Comparison of ENCODE assay signal across 22 mouse cellular contexts in genomic region chr5:110467725-110468124, GRCm38 (mm10). TPM values are rescaled to one million over a fixed set of nuclear protein-coding genes. Genes with fewer than 3 reads are reported as not detected.
A peak's percentile ranks its signal among the peaks of the same experiment; 100 is the strongest.
DNase-seq lines count a peak whose midpoint lies in the region; ATAC-seq and TF ChIP-seq lines count a peak whose summit lies in the region.
"Had no signal": no experiment of that assay in that cellular context is flagged by ENCODE, and none has a peak within 500 bp of the region (broad histone marks: within the 10 kb centered on the region; RNA-seq: fewer than 3 reads in every experiment).

No protein-coding gene starts in this region.

- no peaks in the 10 kb centered on the region for H3K4me1 ChIP-seq in forebrain, postnatal 0 days (ENCODE audit: insufficient read depth)
- peaks cover 19% of the 10 kb centered on the region for H3K4me1 ChIP-seq in forebrain, embryonic 12.5 days
- 0 out of 2 replicates have a peak, but pooled peaks cover 9% of the 10 kb centered on the region for H3K4me1 ChIP-seq in heart, embryonic 10.5 days
- H3K4me1 ChIP-seq in testis, adult 2 months (ENCODE audit: control insufficient read depth, insufficient read depth, low read length), result peaks cover 2% of the 10 kb centered on the region; the same call in 1 of the 2 replicates
- peaks cover 29% of the 10 kb centered on the region for H3K4me1 ChIP-seq in embryonic facial prominence, embryonic 10.5 days
- H3K4me1 ChIP-seq in intestine, postnatal 0 days (replicated peaks; ENCODE audit: control insufficient read depth, insufficient read depth, low read length), result no peaks in the 10 kb centered on the region
- H3K4me1 ChIP-seq: embryonic facial prominence, embryonic 15.5 days; heart, embryonic 13.5 days had no signal

- TF ChIP-seq CTCF in forebrain, postnatal 0 days (IDR thresholded peaks at IDR 0.05; ENCODE audit: low read depth), result no peak
- TF ChIP-seq CTCF in testis, adult 2 months (IDR thresholded peaks at IDR 0.05; ENCODE audit: control insufficient read depth, insufficient read depth, insufficient replicate concordance, low read depth, low read length), result no peak
- TF ChIP-seq CTCF in intestine, postnatal 0 days (IDR thresholded peaks at IDR 0.05; ENCODE audit: low read depth), result no peak

- H3K9ac ChIP-seq in forebrain, postnatal 0 days, result no peak overlapping the region
- H3K9ac ChIP-seq in forebrain, embryonic 12.5 days, result no peak overlapping the region
- H3K9ac ChIP-seq in intestine, postnatal 0 days (ENCODE audit: low read depth, low read length), result no peak overlapping the region
- H3K9ac ChIP-seq: embryonic facial prominence, embryonic 12.5 days; embryonic facial prominence, embryonic 15.5 days; forebrain, embryonic 15.5 days; heart, embryonic 13.5 days; hindbrain, embryonic 14.5 days had no signal

- DNase-seq in forebrain, postnatal 0 days, result peak; percentile 7
- peak; percentile 62 for DNase-seq in heart, embryonic 10.5 days (ENCODE audit: low spot score)
- DNase-seq in heart, adult 9 months (ENCODE audit: low spot score in 2 of 2), result no peak
- DNase-seq in testis, postnatal 10 days (ENCODE audit: low spot score), result no peak
- DNase-seq in embryonic facial prominence, embryonic 10.5 days (ENCODE audit: low spot score), result no peak
- DNase-seq: adrenal gland, adult 8-10 months; adrenal gland, postnatal 25 days; cerebellum, adult 18-20 months; gastrocnemius, postnatal 10 days; gastrocnemius, postnatal 36 days; heart, postnatal 14 days; heart, postnatal 4 days had no signal

- ATAC-seq in forebrain, postnatal 0 days, result no peak
- ATAC-seq in forebrain, embryonic 12.5 days (ENCODE audit: low FRiP score), result no peak
- ATAC-seq in intestine, postnatal 0 days, result no peak
- ATAC-seq: activated CD4-positive, CD25-positive, alpha-beta regulatory T cell, adult 4 months; inflammation-experienced regulatory T-cells, adult 6 months had no signal

- H3K36me3 ChIP-seq in forebrain, postnatal 0 days (ENCODE audit: insufficient read depth), result no peaks in the 10 kb centered on the region
- H3K36me3 ChIP-seq in forebrain, embryonic 12.5 days (replicated peaks), result no peaks in the 10 kb centered on the region
- no peaks in the 10 kb centered on the region for H3K36me3 ChIP-seq in heart, embryonic 10.5 days
- no peaks in the 10 kb centered on the region for H3K36me3 ChIP-seq in testis, adult 2 months (ENCODE audit: control insufficient read depth, insufficient read depth, low read length)
- H3K36me3 ChIP-seq in embryonic facial prominence, embryonic 10.5 days (replicated peaks), result no peaks in the 10 kb centered on the region
- no peaks in the 10 kb centered on the region for H3K36me3 ChIP-seq in intestine, postnatal 0 days (ENCODE audit: control insufficient read depth, insufficient read depth)
- H3K36me3 ChIP-seq: embryonic facial prominence, embryonic 12.5 days; embryonic facial prominence, embryonic 15.5 days; forebrain, embryonic 15.5 days; heart, embryonic 13.5 days had no signal

- 75% methylated on average over 6 of the region's 6 CpGs for WGBS in forebrain, postnatal 0 days
- 83% methylated on average over 6 of the region's 6 CpGs for WGBS in forebrain, embryonic 12.5 days
- WGBS in heart, embryonic 10.5 days, result 70% methylated on average over 6 of the region's 6 CpGs
- WGBS in embryonic facial prominence, embryonic 10.5 days, result 72% methylated on average over 6 of the region's 6 CpGs
- 71% methylated on average over 6 of the region's 6 CpGs for WGBS in intestine, postnatal 0 days

- TF ChIP-seq POLR2A in testis, adult 2 months (IDR thresholded peaks at IDR 0.05; ENCODE audit: control insufficient read depth, low read depth, low read length), result no peak

- no peaks in the 10 kb centered on the region for H3K27me3 ChIP-seq in forebrain, postnatal 0 days (ENCODE audit: insufficient read depth, low read length)
- H3K27me3 ChIP-seq in forebrain, embryonic 12.5 days, result peaks cover 14% of the 10 kb centered on the region; the same call in 1 of the 2 replicates
- peaks cover 26% of the 10 kb centered on the region for H3K27me3 ChIP-seq in heart, embryonic 10.5 days (ENCODE audit: insufficient read depth, poor library complexity, severe bottlenecking)
- H3K27me3 ChIP-seq in testis, adult 2 months (ENCODE audit: control insufficient read depth, insufficient read depth, low read length), result no peaks in the 10 kb centered on the region
- H3K27me3 ChIP-seq in embryonic facial prominence, embryonic 10.5 days (replicated peaks; ENCODE audit: low read depth, poor library complexity, severe bottlenecking), result 0 out of 2 replicates have a peak, but pooled peaks cover 10% of the 10 kb centered on the region
- no peaks in the 10 kb centered on the region for H3K27me3 ChIP-seq in intestine, postnatal 0 days (replicated peaks; ENCODE audit: control insufficient read depth, insufficient read depth, low read length)
- H3K27me3 ChIP-seq: embryonic facial prominence, embryonic 12.5 days; forebrain, embryonic 15.5 days had no signal

- no peaks in the 10 kb centered on the region for H3K9me3 ChIP-seq in forebrain, postnatal 0 days (ENCODE audit: low read length)
- no peaks in the 10 kb centered on the region for H3K9me3 ChIP-seq in forebrain, embryonic 12.5 days
- no peaks in the 10 kb centered on the region for H3K9me3 ChIP-seq in heart, embryonic 10.5 days
- no peaks in the 10 kb centered on the region for H3K9me3 ChIP-seq in embryonic facial prominence, embryonic 10.5 days
- no peaks in the 10 kb centered on the region for H3K9me3 ChIP-seq in intestine, postnatal 0 days (ENCODE audit: control insufficient read depth)
- H3K9me3 ChIP-seq: embryonic facial prominence, embryonic 12.5 days; embryonic facial prominence, embryonic 15.5 days; forebrain, embryonic 15.5 days; heart, embryonic 13.5 days had no signal

- H3K27ac ChIP-seq in forebrain, postnatal 0 days (ENCODE audit: low read depth, low read length), result no peak overlapping the region
- no peak overlapping the region for H3K27ac ChIP-seq in forebrain, embryonic 12.5 days
- no peak overlapping the region for H3K27ac ChIP-seq in heart, embryonic 10.5 days
- peak overlapping the region; percentile 30; the same call in 1 of the 2 replicates for H3K27ac ChIP-seq in testis, adult 2 months (ENCODE audit: control insufficient read depth, insufficient read depth, low read depth, low read length)
- H3K27ac ChIP-seq in embryonic facial prominence, embryonic 10.5 days (replicated peaks), result no peak overlapping the region
- no peak overlapping the region for H3K27ac ChIP-seq in intestine, postnatal 0 days (ENCODE audit: low read depth, low read length)
- H3K27ac ChIP-seq: embryonic facial prominence, embryonic 12.5 days; embryonic facial prominence, embryonic 15.5 days; heart, embryonic 13.5 days; hindbrain, embryonic 14.5 days had no signal

- H3K4me3 ChIP-seq in forebrain, postnatal 0 days (ENCODE audit: low read depth, low read length), result no peak overlapping the region
- no peak overlapping the region for H3K4me3 ChIP-seq in forebrain, embryonic 12.5 days (replicated peaks)
- H3K4me3 ChIP-seq in heart, embryonic 10.5 days, result no peak overlapping the region
- no peak overlapping the region for H3K4me3 ChIP-seq in testis, adult 2 months (ENCODE audit: control insufficient read depth, low read depth, low read length)
- H3K4me3 ChIP-seq in embryonic facial prominence, embryonic 10.5 days, result no peak overlapping the region
- H3K4me3 ChIP-seq in intestine, postnatal 0 days (ENCODE audit: low read depth, low read length), result no peak overlapping the region
- H3K4me3 ChIP-seq: embryonic facial prominence, embryonic 12.5 days; embryonic facial prominence, embryonic 15.5 days; forebrain, embryonic 15.5 days; heart, embryonic 13.5 days had no signal

- H3K4me2 ChIP-seq in forebrain, postnatal 0 days (ENCODE audit: low read depth), result no peak overlapping the region
- no peak overlapping the region for H3K4me2 ChIP-seq in forebrain, embryonic 12.5 days
- H3K4me2 ChIP-seq in intestine, postnatal 0 days (replicated peaks; ENCODE audit: low read depth), result no peak overlapping the region
- H3K4me2 ChIP-seq: embryonic facial prominence, embryonic 12.5 days; embryonic facial prominence, embryonic 15.5 days; forebrain, embryonic 15.5 days; heart, embryonic 13.5 days; hindbrain, embryonic 14.5 days had no signal

RNA-seq across cellular contexts. Expression of gene Fbrsl1, which starts 19.4 kb away (rescaled TPM):
- 28.1 and 30.3 TPM in 2 replicates for total RNA-seq in forebrain, postnatal 0 days (2014; rRNA removed)
- polyA plus RNA-seq in forebrain, postnatal 0 days (2015; fragmentation: Nextera tagmentation; extraction: Ambion mirVana), result 20.2 and 21.3 TPM in 2 replicates
- polyA plus RNA-seq in forebrain, embryonic 12.5 days (2016; fragmentation: Nextera tagmentation; extraction: Ambion mirVana), result 39.5 and 39.8 TPM in 2 replicates
- polyA plus RNA-seq in heart, embryonic 10.5 days (2016; fragmentation: Nextera tagmentation; extraction: Ambion mirVana), result 9.6 and 11.1 TPM in 2 replicates
- polyA plus RNA-seq in testis, adult 2 months (2012; rRNA removed), result 30.6 and 31.2 TPM in 2 replicates
- polyA plus RNA-seq in embryonic facial prominence, embryonic 10.5 days (2016; fragmentation: Nextera tagmentation; extraction: Ambion mirVana), result 21.5 and 23.5 TPM in 2 replicates
- polyA plus RNA-seq in intestine, postnatal 0 days (2015; fragmentation: Nextera tagmentation; extraction: Ambion mirVana), result 7.6 and 8.2 TPM in 2 replicates

Comparison
In these comparisons a context has a peak if more than half of its experiments do, and no peak if none do; other contexts are left out.
1. DNase-seq: peak in forebrain, postnatal 0 days (single experiment) and heart, embryonic 10.5 days (single experiment); none in heart, adult 9 months (0 of 2), testis, postnatal 10 days (single experiment) and embryonic facial prominence, embryonic 10.5 days (single experiment).